Mouse (Mus musculus) bone marrow macrophage, adult 2 months (primary cell): ENCODE measurements around the gene Cd274.

ENCODE experiments used
- CTCF ChIP-seq: IDR thresholded peaks from 2 replicates; pipeline ENCODE4 v1.5.1; 2012; ENCODE audit warnings: low read depth, mild to moderate bottlenecking, low read length, moderate library complexity
- POLR2A ChIP-seq: IDR thresholded peaks from 2 replicates; pipeline ENCODE4 v1.6.1; 2012; ENCODE audit warnings: mild to moderate bottlenecking, low read depth, low read length, borderline replicate concordance

DNA sequence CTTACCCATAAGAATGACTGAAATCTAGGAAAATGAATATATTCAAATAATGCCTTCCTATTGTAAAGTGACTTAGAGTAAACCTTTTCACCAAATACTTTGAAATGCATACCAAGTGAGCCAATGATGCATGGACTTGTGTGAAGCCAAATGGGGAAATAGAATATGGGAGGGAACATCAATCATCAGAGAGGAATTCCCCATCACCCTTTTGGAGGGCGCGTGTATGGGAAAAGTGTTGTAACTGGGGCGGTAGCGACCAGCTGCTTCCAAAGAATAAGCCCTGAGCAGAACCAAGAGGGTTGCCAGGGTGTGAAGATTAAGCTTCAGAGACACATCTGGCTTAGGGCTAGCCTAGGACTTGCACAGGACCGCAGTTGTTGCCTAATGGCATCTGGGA, 16.1 kb downstream of the Cd274 start:
- TF ChIP-seq CTCF = no peak
- TF ChIP-seq POLR2A = no peak
